Mouse (Mus musculus) heart, adult 2 months (tissue): ENCODE measurements around the gene Arhgap29.

ENCODE experiments used
- CTCF ChIP-seq: fragments of 200-600 bp; IDR thresholded peaks from 2 replicates; pipeline ENCODE4 v1.8.1; 2022; ENCODE audit warnings: antibody characterized with exemption, mild to moderate bottlenecking, moderate library complexity
- EP300 ChIP-seq: fragments of 200-500 bp; IDR thresholded peaks from 2 replicates; pipeline ENCODE4 v1.6.1; 2011; ENCODE audit warnings: low read depth, low read length, control low read depth; ENCODE audit not compliant: insufficient read depth
- POLR2A ChIP-seq: fragments of 200-500 bp; IDR thresholded peaks from 2 replicates; pipeline ENCODE4 v1.6.1; 2011; ENCODE audit warnings: mild to moderate bottlenecking, low read depth, low read length, control low read depth; ENCODE audit not compliant: insufficient read depth

DNA sequence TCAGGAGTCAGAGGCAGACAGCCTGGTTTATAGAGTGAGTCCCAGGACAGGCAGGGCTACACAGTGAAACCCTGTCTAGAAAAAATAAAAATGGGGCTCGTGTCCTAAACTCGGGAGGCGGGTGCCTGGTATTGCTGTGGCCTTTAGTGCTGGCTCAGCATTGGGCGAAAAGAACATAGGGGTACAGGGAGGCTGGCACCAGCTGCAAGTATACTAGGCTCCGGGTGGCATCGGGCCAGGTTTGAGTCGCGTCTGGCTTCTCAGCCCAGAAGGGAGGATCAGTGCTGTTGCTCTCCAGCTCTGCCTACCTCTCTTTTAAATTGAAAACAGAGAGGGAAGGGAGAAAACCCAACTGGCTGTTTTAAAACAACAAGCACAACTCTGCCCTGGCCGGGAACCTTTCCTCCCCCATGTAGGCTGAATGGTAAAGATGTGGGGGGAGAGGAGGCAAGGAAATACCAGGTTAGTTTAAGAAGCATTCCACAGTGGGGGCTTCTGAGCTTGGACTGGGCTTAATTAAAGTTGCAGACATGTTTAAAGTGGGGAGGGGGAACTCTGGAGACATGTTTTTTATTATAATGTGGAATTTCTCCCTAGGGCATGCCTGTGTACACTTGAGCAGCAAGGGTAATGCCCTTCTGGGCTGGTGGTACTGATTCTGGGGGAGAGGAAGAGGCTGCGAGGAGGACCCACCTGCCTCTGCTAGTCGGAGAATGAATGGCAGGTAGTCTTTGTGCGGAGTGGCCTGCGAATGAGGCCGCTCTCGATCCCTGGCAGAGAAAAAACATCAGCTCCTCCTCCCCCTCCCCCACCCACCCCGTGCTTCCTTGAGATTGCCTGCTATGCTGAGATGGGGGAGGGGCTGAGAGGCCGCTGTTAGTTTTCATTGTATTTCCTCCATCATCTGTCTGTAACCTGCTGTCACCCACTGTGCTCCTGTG lies 95.8 kb downstream of the Arhgap29 start:
- TF ChIP-seq POLR2A: no peak
- TF ChIP-seq CTCF: no peak
- no peak for TF ChIP-seq EP300
